Mouse (Mus musculus) kidney, adult 2 months (tissue): ENCODE measurements at regions not wholly inside any gene's neighbourhood (a gene's known extent, or its start where the extent isn't known, plus 50 kb on each side); places are given as distances from the start of the nearest gene placed in this dataset.

Source experiments
- CTCF ChIP-seq: fragments of 200-500 bp; conservative IDR thresholded peaks from 2 replicates; pipeline ENCODE4 v1.5.1; 2011; ENCODE audit warnings: low read depth, mild to moderate bottlenecking, control low read depth, low read length, moderate library complexity, mixed read lengths; ENCODE audit not compliant: insufficient read depth, insufficient read length
- POLR2A ChIP-seq: fragments of 200-500 bp; IDR thresholded peaks from one replicate; pipeline ENCODE4 v1.6.1; 2011; ENCODE audit warnings: low read depth, low read length, control low read depth

GRCm38 (mm10) chr3:15040866-15041528 lies 154.9 kb downstream of the Car2 start:
- no peak for TF ChIP-seq CTCF
- TF ChIP-seq POLR2A = no peak
